Comparison of ENCODE assay signal across 15 mouse cellular contexts in the genomic region with DNA sequence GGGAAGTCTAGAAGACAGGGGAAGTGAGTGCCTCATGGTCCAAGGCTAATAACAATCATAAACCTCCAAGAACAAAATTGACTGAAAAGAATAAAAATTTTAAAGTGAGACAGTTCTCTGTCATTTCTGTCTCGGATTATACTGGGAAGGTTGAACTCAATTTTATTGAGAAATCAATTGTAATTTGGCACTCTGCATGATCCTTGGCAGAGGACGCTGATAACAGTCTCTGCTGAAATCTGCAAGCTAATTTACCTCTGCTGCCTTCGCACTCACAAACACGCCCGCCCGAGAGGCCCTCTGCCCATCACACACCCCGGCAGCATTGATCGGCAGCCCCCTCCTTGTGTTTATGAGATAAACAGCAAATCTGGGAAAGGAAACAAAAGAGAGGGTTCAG.
DNase-seq lines count a peak whose midpoint lies in the region; TF ChIP-seq lines count a peak whose summit lies in the region.
"Had no signal": no experiment of that assay in that cellular context is flagged by ENCODE, and none has a peak within 500 bp of the region (broad histone marks: within the 10 kb centered on the region; RNA-seq: fewer than 3 reads in every experiment).

No protein-coding gene starts in this region.

- no peak for TF ChIP-seq CTCF in brain, embryonic 14.5 days (IDR thresholded peaks at IDR 0.05; ENCODE audit: borderline replicate concordance, extremely low read depth, insufficient read depth, insufficient read length)

- DNase-seq in adrenal gland, postnatal 14 days: peak; percentile 6
- no peak for DNase-seq in adrenal gland, adult 8-10 months
- peak; percentile 18 to 34 for DNase-seq in cerebellum, postnatal 14 days
- no peak for DNase-seq in cerebellum, adult 9-10 months
- peak; percentile 14 for DNase-seq in adipocyte (ENCODE audit: low spot score)
- peak; percentile 26 for DNase-seq in brain, embryonic 14.5 days (ENCODE audit: low read depth)
- no peak for DNase-seq in thymus, adult 18-20 months
- DNase-seq: adrenal gland, adult 2 months; adrenal gland, postnatal 25 days; B cell, adult 2 months; cerebellum, adult 11 months; cerebellum, adult 18-20 months; cerebellum, adult 8-10 months; cerebellum, postnatal 36 days; embryo, embryonic 11 days had no signal

- no peak for TF ChIP-seq POLR2A in brain, embryonic 14.5 days (IDR thresholded peaks at IDR 0.05; ENCODE audit: borderline replicate concordance, extremely low read depth, insufficient read depth, insufficient read length, poor library complexity, severe bottlenecking)

Comparison
In these comparisons a context has a peak if more than half of its experiments do, and no peak if none do; other contexts are left out.
1. DNase-seq: peak in adrenal gland, postnatal 14 days (single experiment), cerebellum, postnatal 14 days (2 of 2), adipocyte (single experiment) and brain, embryonic 14.5 days (single experiment); none in adrenal gland, adult 8-10 months (single experiment), cerebellum, adult 9-10 months (single experiment) and thymus, adult 18-20 months (0 of 2).